Mouse (Mus musculus): ENCODE data around the gene Ppp1r13b.

DNA sequence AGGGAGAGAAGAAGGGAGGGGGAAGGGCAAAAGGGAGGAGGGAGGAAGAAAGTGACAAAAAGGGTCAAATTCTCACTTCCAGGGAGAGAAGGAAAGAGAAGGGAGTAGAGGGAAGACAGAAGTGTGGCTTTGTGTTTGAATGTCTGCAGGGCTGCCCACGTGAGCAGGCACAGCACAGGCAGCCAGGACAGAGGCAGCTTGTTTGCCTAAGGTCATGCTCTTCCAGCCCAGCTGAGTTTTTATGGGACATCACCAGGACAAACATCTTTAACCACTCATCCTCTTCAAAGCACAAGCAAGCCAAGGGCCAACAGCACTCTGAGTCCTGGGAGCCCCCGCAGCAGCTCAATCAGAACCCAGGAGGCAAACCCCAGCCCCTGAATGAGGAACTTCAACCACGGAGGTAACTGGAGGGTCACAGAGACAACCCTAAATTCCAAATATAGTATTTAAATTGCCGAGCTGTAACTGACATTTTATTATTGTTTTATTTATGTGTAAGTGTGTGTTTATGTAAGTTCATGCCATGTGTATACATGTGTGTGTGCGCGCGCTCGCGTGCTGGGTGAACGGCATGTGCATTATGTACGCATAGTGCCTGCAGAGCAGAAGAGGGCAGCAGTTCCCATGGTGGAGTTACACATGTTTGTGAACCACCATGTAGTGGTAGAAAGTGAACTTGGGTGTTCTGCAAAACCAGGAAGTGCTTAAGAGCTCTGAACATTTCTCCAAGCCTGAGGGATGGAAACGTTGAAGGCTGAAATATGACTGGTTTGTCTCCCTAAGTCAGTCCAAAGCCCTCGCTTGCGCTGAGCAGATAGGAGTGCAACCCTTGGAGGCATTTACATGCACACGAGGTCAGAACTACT, 65.1 kb downstream of the Ppp1r13b start:
- TF ChIP-seq GATA2 (IDR thresholded peaks at IDR 0.05; ENCODE audit: borderline replicate concordance, low read depth, low read length) = no peak
- TF ChIP-seq CTCF (IDR thresholded peaks at IDR 0.05; ENCODE audit: low read depth, low read length) = no peak
- no peak for TF ChIP-seq POLR2AphosphoS5 (IDR thresholded peaks at IDR 0.05; ENCODE audit: insufficient replicate concordance, low read depth, low read length)
